19 mouse cellular contexts compared by ENCODE assay signal in the genomic region with DNA sequence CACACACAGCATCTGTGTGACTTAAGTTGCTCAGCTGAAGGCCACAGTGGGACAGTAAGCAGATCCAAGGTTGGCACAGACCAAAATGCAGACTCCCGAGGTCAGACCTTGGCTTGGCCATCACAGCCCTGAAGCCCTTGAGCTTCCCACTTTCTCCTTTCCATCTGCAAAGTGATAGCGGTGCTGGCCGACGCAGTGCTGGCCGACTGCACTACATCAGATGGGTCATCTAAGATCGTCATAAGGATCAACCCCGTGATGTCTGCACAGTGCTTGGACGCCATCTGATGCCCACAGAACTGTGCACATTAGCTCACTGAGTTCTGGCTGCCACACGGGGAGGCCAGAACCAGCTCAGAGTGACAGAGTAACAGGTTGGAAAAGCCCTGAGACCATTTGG.
DNase-seq lines count a peak whose midpoint lies in the region; ATAC-seq lines count a peak whose summit lies in the region.
"Had no signal": no experiment of that assay in that cellular context is flagged by ENCODE, and none has a peak within 500 bp of the region (broad histone marks: within the 10 kb centered on the region; RNA-seq: fewer than 3 reads in every experiment).

No protein-coding gene starts in this region.

- H3K4me1 ChIP-seq in hindbrain, embryonic 14.5 days (replicated peaks; ENCODE audit: control insufficient read depth, insufficient read depth, low read length) = peaks cover 38% of the 10 kb centered on the region
- H3K4me1 ChIP-seq in hindbrain, embryonic 11.5 days (replicated peaks; ENCODE audit: control insufficient read depth, insufficient read depth, low read length) = no peaks in the 10 kb centered on the region; the same call in 1 of the 2 replicates

- H3K27me3 ChIP-seq in hindbrain, embryonic 14.5 days (ENCODE audit: control insufficient read depth, insufficient read depth, low read length) = no peaks in the 10 kb centered on the region
- no peaks in the 10 kb centered on the region for H3K27me3 ChIP-seq in hindbrain, embryonic 11.5 days (ENCODE audit: control insufficient read depth, insufficient read depth, low read length)
- H3K27me3 ChIP-seq: CH12.LX; embryonic facial prominence, embryonic 15.5 days; forebrain, embryonic 13.5 days; heart, embryonic 13.5 days had no signal

- peak overlapping the region; percentile 39; the same call in 1 of the 2 replicates for H3K27ac ChIP-seq in hindbrain, embryonic 14.5 days
- no peak overlapping the region for H3K27ac ChIP-seq in hindbrain, embryonic 11.5 days (ENCODE audit: low read depth, low read length)
- H3K27ac ChIP-seq: embryonic facial prominence, embryonic 15.5 days; forebrain, embryonic 13.5 days; heart, embryonic 13.5 days had no signal

- H3K9ac ChIP-seq in hindbrain, embryonic 14.5 days = no peak overlapping the region
- H3K9ac ChIP-seq in hindbrain, embryonic 11.5 days (ENCODE audit: low read depth, low read length) = no peak overlapping the region
- H3K9ac ChIP-seq: embryonic facial prominence, embryonic 15.5 days; forebrain, embryonic 13.5 days; heart, embryonic 13.5 days; lung, embryonic 14.5 days had no signal

- H3K4me2 ChIP-seq in hindbrain, embryonic 14.5 days (replicated peaks) = no peak overlapping the region
- no peak overlapping the region for H3K4me2 ChIP-seq in hindbrain, embryonic 11.5 days (replicated peaks; ENCODE audit: low read depth, low read length)
- H3K4me2 ChIP-seq: embryonic facial prominence, embryonic 15.5 days; forebrain, embryonic 13.5 days; heart, embryonic 13.5 days; liver, embryonic 11.5 days; lung, embryonic 14.5 days had no signal

- no peak overlapping the region for H3K4me3 ChIP-seq in hindbrain, embryonic 14.5 days (replicated peaks; ENCODE audit: low read length)
- no peak overlapping the region for H3K4me3 ChIP-seq in hindbrain, embryonic 11.5 days (ENCODE audit: low read depth, low read length)
- H3K4me3 ChIP-seq: embryonic facial prominence, embryonic 15.5 days; forebrain, embryonic 13.5 days; heart, embryonic 13.5 days had no signal

- ATAC-seq in hindbrain, embryonic 14.5 days (ENCODE audit: low FRiP score) = no peak
- no peak for ATAC-seq in hindbrain, embryonic 11.5 days (ENCODE audit: low FRiP score)
- ATAC-seq: forebrain, embryonic 13.5 days had no signal

- peaks cover 38% of the 10 kb centered on the region for H3K36me3 ChIP-seq in hindbrain, embryonic 14.5 days (replicated peaks; ENCODE audit: control insufficient read depth, insufficient read depth)
- no peaks in the 10 kb centered on the region for H3K36me3 ChIP-seq in hindbrain, embryonic 11.5 days (ENCODE audit: control insufficient read depth, insufficient read depth, low read length)
- H3K36me3 ChIP-seq: embryonic facial prominence, embryonic 15.5 days; heart, embryonic 13.5 days had no signal

- DNase-seq in adrenal gland, adult 2 months = peak; percentile 44
- DNase-seq in adrenal gland, adult 18-20 months (ENCODE audit: low spot score in 2 of 2) = no peak
- DNase-seq in hindbrain, embryonic 14.5 days (ENCODE audit: low spot score) = no peak
- no peak for DNase-seq in hindbrain, embryonic 11.5 days (ENCODE audit: low spot score)
- DNase-seq in adrenal gland, postnatal 10 days = peak; percentile 33
- peak; percentile 56 for DNase-seq in cerebellum, adult 9-11 months
- DNase-seq in spleen, adult 18-20 months = no peak
- DNase-seq in thymus, postnatal 4 days = no peak
- DNase-seq: gastrocnemius, postnatal 14 days; heart, postnatal 4 days; kidney, adult 18-20 months; kidney, postnatal 14 days; lung, embryonic 14.5 days; right cerebral cortex, postnatal 14 days had no signal

- 81% methylated on average over 9 of the region's 9 CpGs for WGBS in hindbrain, embryonic 14.5 days
- WGBS in hindbrain, embryonic 11.5 days = 88% methylated on average over 9 of the region's 9 CpGs

- no peaks in the 10 kb centered on the region for H3K9me3 ChIP-seq in hindbrain, embryonic 14.5 days (ENCODE audit: control insufficient read depth, low read length)
- H3K9me3 ChIP-seq in hindbrain, embryonic 11.5 days (ENCODE audit: control insufficient read depth, low read length) = no peaks in the 10 kb centered on the region
- H3K9me3 ChIP-seq: embryonic facial prominence, embryonic 15.5 days; forebrain, embryonic 13.5 days; heart, embryonic 13.5 days had no signal

Comparison
In these comparisons a context has a peak if more than half of its experiments do, and no peak if none do; other contexts are left out.
1. DNase-seq: peak in adrenal gland, adult 2 months (single experiment), adrenal gland, postnatal 10 days (single experiment) and cerebellum, adult 9-11 months (single experiment); none in adrenal gland, adult 18-20 months (0 of 2), hindbrain, embryonic 14.5 days (single experiment), hindbrain, embryonic 11.5 days (single experiment), spleen, adult 18-20 months (0 of 2) and thymus, postnatal 4 days (single experiment).